Mouse (Mus musculus) small intestine, adult 2 months (tissue): Measurements from ENCODE around the gene 1700007K13Rik. TPM values are rescaled to one million over a fixed set of nuclear protein-coding genes. Genes with fewer than 3 reads are reported as not detected.

ENCODE experiments used
- H3K27ac ChIP-seq: fragments of 200-500 bp; 2 replicates; pipeline ENCODE4 v1.5.1; 2012; ENCODE audit warnings: low read depth, low read length, control low read depth, inconsistent platforms; ENCODE audit not compliant: insufficient read depth
- H3K27me3 ChIP-seq: fragments of 200-500 bp; 2 replicates; pipeline ENCODE4 v1.6.1; 2012; ENCODE audit warnings: mild to moderate bottlenecking, moderate library complexity, low read length, inconsistent platforms; ENCODE audit not compliant: control insufficient read depth, insufficient read depth
- H3K36me3 ChIP-seq: fragments of 200-500 bp; 2 replicates; pipeline ENCODE4 v1.6.1; 2012; ENCODE audit warnings: mild to moderate bottlenecking, low read length, control low read depth, inconsistent platforms; ENCODE audit not compliant: control insufficient read depth, insufficient read depth
- H3K4me1 ChIP-seq: fragments of 200-500 bp; 2 replicates; pipeline ENCODE4 v1.6.1; 2012; ENCODE audit warnings: low read length, inconsistent platforms, mixed read lengths; ENCODE audit not compliant: control insufficient read depth, insufficient read depth, insufficient read length
- H3K4me3 ChIP-seq: fragments of 200-500 bp; 2 replicates; pipeline ENCODE4 v1.5.1; 2012; ENCODE audit warnings: low read depth, mild to moderate bottlenecking, control low read depth, inconsistent platforms, low read length, moderate library complexity
- CTCF ChIP-seq: fragments of 200-500 bp; IDR thresholded peaks from 2 replicates; pipeline ENCODE4 v1.5.1; 2012; ENCODE audit warnings: low read depth, mild to moderate bottlenecking, control low read depth, inconsistent platforms, low read length, moderate library complexity, mixed read lengths; ENCODE audit not compliant: insufficient replicate concordance, insufficient read length; ENCODE audit errors: extremely low read depth
- POLR2A ChIP-seq: fragments of 200-500 bp; IDR thresholded peaks from 2 replicates; pipeline ENCODE4 v1.6.1; 2012; ENCODE audit warnings: low read depth, mild to moderate bottlenecking, control low read depth, inconsistent platforms, low read length, moderate library complexity
- WGBS: fragments of 180-500 bp; shearing (Covaris S2); methylation state at CpG from one replicate; pipeline ENCODE4 v1.1.7; 2018; 5-methylcytosine and 5-hydroxymethylcytosine counted together
- polyA plus RNA-seq: library from polyadenylated mRNA; depleted of rRNA; stranded (reverse); fragments of >200 nt; gene quantifications from 2 replicates; pipeline ENCODE4 v1.2.3, GENCODE M21; 2012; rRNA removed

1700007K13Rik gene
- polyA plus RNA-seq, 1 experiment = not detected

GRCm38 (mm10) chr2:28415387-28416024 is 50.6 kb downstream of the 1700007K13Rik start:
- Histone ChIP-seq H3K27ac (no peak overlapping the region), H3K27me3 (no peaks in the 10 kb centered on the region), H3K36me3 (no peaks in the 10 kb centered on the region), H3K4me1 (no peaks in the 10 kb centered on the region), H3K4me3 (no peak overlapping the region)
- WGBS = 59% methylated on average over 10 of the region's 10 CpGs
- TF ChIP-seq CTCF (no peak), POLR2A (no peak)

GRCm38 (mm10) chr2:28414757-28415137 is 51.4 kb downstream of the 1700007K13Rik start:
- Histone ChIP-seq H3K4me3 (no peak overlapping the region), H3K27me3 (no peaks in the 10 kb centered on the region), H3K36me3 (no peaks in the 10 kb centered on the region), H3K4me1 (no peaks in the 10 kb centered on the region), H3K27ac (no peak overlapping the region)
- no peak for TF ChIP-seq CTCF
- no peak for TF ChIP-seq POLR2A
- 89% methylated on average over 5 of the region's 5 CpGs for WGBS

- TF ChIP-seq CTCF (no peak), POLR2A (no peak)
- Histone ChIP-seq H3K27ac (no peak overlapping the region), H3K36me3 (no peaks in the 10 kb centered on the region), H3K4me3 (no peak overlapping the region), H3K4me1 (no peaks in the 10 kb centered on the region), H3K27me3 (no peaks in the 10 kb centered on the region)
- 78% methylated on average over 5 of the region's 5 CpGs for WGBS
Measured at GRCm38 (mm10) chr2:28414116-28414756, 51.9 kb downstream of the 1700007K13Rik start.

DNA sequence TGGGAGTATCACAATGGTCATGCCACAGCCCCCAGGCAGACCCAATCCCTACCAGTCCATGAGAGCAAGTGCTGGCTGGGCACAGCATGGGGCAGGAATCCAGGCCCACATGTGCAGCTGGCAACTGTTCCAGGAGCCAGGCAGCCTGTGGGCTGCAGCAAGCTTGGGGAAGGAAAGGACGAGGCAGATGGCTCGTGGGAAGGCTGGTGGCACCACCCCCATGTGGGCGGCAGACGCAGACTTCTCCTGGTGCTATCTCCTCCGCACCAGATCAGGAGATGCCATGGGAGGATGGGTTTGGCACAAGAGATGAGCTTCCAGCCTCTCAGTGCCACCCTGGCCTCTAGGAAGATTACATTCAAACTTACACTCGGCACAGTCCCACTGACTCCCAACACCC is 53.2 kb downstream of the 1700007K13Rik start:
- Histone ChIP-seq H3K4me1 (no peaks in the 10 kb centered on the region), H3K36me3 (no peaks in the 10 kb centered on the region), H3K27me3 (no peaks in the 10 kb centered on the region), H3K4me3 (no peak overlapping the region), H3K27ac (no peak overlapping the region)
- 82% methylated on average over 6 of the region's 6 CpGs for WGBS
- no peak for TF ChIP-seq POLR2A
- TF ChIP-seq CTCF = no peak

Other genes starting within 250 kb of the 1700007K13Rik start
- gene Ppp1r26, start 19.5 kb downstream of the 1700007K13Rik start, polyA plus RNA-seq = 0.80 and 1.2 TPM in 2 replicates
- 16.4 and 21.0 TPM in 2 replicates for gene Mrps2, start 1.7 kb upstream of the 1700007K13Rik start, polyA plus RNA-seq
- gene Gbgt1, start 30.6 kb upstream of the 1700007K13Rik start, polyA plus RNA-seq = 4.7 and 4.8 TPM in 2 replicates
- gene Gm10134, start 39.8 kb upstream of the 1700007K13Rik start, polyA plus RNA-seq = 0.57 TPM in 1 of 2 replicates, not detected in the other
- 51.2 and 110 TPM in 2 replicates for gene Ralgds, start 46.8 kb upstream of the 1700007K13Rik start, polyA plus RNA-seq
- 8.8 and 5,109 TPM in 2 replicates for gene Cel, start 97.1 kb upstream of the 1700007K13Rik start, polyA plus RNA-seq
- gene Gtf3c5, start 117.4 kb upstream of the 1700007K13Rik start, polyA plus RNA-seq = 7.7 and 13.7 TPM in 2 replicates
- 1.3 and 1.8 TPM in 2 replicates for gene Gfi1b, start 155.7 kb upstream of the 1700007K13Rik start, polyA plus RNA-seq
- 3.2 and 7.0 TPM in 2 replicates for gene Tsc1, start 174.9 kb upstream of the 1700007K13Rik start, polyA plus RNA-seq
- gene Spaca9, start 233.4 kb upstream of the 1700007K13Rik start, polyA plus RNA-seq = 1.4 TPM in 1 of 2 replicates, not detected in the other
- 0.06 and 0.11 TPM in 2 replicates for gene Ak8, start 233.8 kb upstream of the 1700007K13Rik start, polyA plus RNA-seq